Mouse (Mus musculus) testis, adult 2 months (tissue): Measurements from ENCODE around the gene Atp7a.

Source experiments
- CTCF ChIP-seq: fragments of 200-500 bp; IDR thresholded peaks from 2 replicates; pipeline ENCODE4 v1.5.1; 2012; ENCODE audit warnings: low read depth, mild to moderate bottlenecking, inconsistent platforms, low read length, moderate library complexity; ENCODE audit not compliant: control insufficient read depth, insufficient read depth, insufficient replicate concordance
- POLR2A ChIP-seq: fragments of 200-500 bp; IDR thresholded peaks from 2 replicates; pipeline ENCODE4 v1.6.1; 2012; ENCODE audit warnings: low read depth, mild to moderate bottlenecking, inconsistent platforms, low read length, moderate library complexity; ENCODE audit not compliant: control insufficient read depth

DNA sequence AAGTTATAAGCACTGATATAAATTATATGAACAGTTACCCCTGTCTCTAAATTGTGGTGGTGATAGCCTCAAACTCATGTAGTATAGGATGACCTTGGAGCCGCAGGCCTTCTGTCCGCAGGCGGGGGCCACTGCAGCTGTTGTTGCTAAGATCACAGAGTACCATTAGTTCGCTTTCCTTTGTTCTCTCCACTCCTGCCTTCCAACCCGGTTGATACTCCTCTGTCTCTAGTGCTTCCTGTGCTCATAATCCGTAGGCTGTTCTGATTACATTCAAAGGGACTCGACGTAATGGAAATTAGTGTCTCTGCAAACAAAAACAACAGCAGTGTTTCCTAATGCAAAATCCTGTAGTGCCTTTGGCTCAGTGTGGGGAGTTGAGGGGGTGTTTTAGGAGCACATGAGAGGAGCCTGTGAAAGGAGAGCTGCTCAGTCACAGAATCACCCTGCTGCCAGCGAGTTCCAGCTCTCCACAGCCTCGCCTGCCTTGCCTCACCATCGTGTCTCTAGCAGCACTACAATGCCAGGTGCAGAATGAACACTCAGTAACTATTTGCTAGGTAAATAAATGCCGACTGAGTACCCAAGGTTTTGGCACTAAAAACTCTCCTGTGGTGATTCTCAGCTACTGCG is 53.9 kb downstream of the Atp7a start:
- TF ChIP-seq CTCF (no peak), POLR2A (no peak)
